Mouse (Mus musculus) heart, postnatal 0 days (tissue): ENCODE data around the gene Vil1.

ENCODE experiments used
- CTCF ChIP-seq: IDR thresholded peaks from 2 replicates; pipeline ENCODE4 v1.5.1; 2016; ENCODE audit warnings: antibody characterized with exemption, control low read depth, low read depth
- EP300 ChIP-seq: IDR thresholded peaks from 2 replicates; pipeline ENCODE4 v1.6.1; 2016; ENCODE audit warnings: antibody characterized with exemption, low read depth

DNA sequence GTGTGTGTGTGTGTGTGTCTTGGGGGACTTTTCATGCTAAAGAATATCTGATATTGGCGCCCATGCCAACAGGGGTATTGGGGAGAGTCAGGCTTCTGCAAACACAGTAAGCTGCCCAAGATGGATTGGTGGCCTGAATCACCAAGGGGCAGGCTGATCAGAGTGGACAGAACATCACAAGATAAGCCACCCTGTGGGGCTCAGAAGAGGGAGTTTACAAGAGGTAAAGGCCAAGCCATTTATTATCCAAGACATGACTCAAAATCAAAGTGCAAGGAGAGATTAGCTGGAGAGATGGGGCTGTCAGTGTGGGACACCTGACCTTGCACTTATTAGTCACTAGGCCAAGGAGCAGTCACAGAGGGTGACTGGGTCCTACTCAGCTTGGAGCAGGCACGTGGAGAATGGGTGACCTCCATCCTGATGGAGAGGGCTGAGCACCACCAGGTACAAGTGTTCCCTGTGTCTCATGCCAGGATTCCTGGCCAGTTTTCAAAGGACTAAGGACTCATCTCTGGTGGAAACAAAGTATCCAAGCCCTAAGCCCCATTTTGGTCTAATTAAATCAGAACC is 2.7 kb downstream of the Vil1 start:
- TF ChIP-seq CTCF (no peak), EP300 (no peak)
